Mouse (Mus musculus): ENCODE results near the gene Ankzf1. TPM values are rescaled to one million over a fixed set of nuclear protein-coding genes. Genes with fewer than 3 reads are reported as not detected.

Ankzf1 gene
- total RNA-seq (2021) = 10 to 100 TPM; 19.9 to 21.0 TPM
- long read RNA-seq, transcript Ankzf1-208 (13 exons, 2,739 nt) = major isoform, 8 of 22 reads
- long read RNA-seq, partial matches to known transcripts = 8 of 22 reads
- long read RNA-seq, other reads (novel, unspliced or antisense) = 6 of 22 reads

DNA sequence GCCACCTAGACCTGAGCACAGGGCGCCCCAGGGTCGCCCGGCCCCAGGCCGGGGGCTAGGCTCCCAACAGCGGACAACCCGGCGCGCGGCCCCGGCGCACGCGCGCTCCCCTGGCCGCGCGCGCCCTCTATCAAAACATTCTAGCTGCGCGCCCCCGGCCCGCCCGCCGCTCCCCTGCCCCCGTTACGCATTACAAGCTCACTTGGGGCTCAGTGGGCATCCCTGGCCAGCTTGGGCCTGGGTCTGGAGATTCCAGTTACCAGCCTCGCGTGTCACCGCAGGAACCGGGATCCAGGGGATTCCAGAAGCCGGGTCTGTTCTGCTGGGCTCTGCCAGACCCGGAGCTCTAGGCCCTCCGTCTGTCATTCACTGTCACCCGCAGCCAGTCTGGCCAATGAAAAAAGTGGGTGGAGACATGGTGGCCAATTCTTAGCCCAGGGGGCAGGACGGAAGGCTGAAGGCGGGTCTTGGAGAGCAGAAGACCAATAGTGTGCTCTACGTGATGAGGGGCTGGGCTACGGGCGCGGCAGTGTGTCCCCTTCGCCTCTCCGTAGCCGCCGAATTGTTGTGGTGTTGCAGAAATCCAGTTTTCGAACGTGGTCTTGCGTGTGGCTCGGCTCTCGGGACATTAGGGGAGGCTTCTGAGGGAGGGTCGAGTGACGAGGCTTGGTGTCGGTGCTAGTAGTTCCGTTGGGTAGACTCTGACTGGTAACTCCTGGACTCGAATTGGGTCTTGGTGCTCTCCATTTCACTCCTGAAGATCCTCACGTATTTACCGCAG is at the start of gene Ankzf1, which contains the start of gene Atg9a:
Gene Ankzf1, plus strand, starts transcription at position 530 of the 781 bp plus-strand sequence.
Gene Atg9a, minus strand, starts transcription at position 575 of the 781 bp plus-strand sequence.
- DNase-seq (ENCODE audit: low spot score in 2 of 2) = peak; percentile 89 to 91

DNA sequence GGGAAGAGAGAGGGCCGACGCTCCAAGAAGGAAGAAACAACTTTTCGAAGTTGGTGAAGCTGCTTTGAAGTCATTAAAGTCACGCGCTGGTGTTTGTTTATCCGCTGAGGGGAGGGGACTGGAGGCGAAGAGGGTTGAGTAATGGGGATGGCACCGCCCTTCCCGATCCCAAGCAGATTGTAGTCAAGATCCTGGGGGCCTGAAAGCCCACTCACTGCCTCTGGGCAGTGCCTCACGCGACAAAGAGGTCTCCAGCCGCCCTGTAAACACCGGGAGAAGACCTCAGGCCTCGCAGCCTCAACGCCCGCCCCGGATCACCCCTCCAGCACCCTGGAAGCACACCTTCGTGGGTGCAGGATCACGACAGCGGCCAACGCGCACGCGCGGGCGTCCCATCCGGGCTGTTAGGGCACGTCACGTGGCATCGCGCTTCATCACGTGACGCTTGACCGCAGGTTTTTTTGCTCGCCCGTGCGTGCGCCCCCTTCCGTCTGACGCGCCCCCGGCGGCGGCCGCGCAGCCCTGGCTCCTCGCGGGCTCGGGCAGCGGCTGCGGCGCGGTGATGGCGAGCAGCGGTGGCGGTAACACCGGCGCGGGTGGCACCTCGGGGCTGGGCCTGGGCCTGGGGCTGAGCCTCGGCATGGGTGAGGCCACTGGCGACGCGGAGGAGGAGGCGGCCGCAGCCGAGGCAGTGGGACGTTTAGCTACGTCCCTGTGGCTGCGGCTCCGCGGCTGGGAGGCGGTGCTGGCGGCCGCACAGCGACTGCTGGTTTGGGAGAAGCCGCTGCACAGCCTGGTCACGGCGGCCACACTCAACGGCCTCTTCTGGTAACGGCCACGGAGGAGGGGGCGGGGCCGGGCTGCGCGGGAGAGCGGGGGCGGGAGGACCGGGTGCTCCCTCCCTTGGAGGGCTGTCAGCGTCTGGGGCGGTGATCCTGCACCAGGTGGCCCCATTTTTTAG is 49.4 kb upstream of the Ankzf1 start, which contains the start of the genes Cnppd1 and Retreg2:
Gene Cnppd1, minus strand, starts transcription at position 411 of the 961 bp plus-strand sequence.
Gene Retreg2, plus strand, starts transcription at position 478 of the 961 bp plus-strand sequence.
- peak; percentile 95 to 97 for DNase-seq (ENCODE audit: low spot score in 2 of 2)

DNA sequence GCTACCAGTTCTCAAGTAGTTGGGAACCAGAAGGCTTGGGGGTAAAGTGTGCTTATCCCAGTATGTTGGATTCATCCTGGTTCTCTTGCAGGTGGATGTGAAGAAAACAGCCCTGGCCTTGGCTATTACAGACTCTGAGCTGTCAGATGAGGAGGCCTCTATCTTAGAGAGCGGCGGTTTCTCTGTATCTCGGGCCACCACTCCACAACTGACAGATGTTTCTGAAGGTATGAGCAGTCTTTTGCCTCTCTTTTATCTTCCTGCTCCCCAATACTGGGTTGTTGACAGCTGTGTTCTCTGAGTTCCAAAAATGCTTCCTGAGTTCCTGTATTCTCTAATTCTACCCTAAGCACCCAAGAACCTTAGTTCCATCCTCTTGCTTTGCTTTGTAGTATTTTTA is 46.4 kb upstream of the Ankzf1 start:
- no peak for DNase-seq (ENCODE audit: low spot score in 2 of 2)

DNA sequence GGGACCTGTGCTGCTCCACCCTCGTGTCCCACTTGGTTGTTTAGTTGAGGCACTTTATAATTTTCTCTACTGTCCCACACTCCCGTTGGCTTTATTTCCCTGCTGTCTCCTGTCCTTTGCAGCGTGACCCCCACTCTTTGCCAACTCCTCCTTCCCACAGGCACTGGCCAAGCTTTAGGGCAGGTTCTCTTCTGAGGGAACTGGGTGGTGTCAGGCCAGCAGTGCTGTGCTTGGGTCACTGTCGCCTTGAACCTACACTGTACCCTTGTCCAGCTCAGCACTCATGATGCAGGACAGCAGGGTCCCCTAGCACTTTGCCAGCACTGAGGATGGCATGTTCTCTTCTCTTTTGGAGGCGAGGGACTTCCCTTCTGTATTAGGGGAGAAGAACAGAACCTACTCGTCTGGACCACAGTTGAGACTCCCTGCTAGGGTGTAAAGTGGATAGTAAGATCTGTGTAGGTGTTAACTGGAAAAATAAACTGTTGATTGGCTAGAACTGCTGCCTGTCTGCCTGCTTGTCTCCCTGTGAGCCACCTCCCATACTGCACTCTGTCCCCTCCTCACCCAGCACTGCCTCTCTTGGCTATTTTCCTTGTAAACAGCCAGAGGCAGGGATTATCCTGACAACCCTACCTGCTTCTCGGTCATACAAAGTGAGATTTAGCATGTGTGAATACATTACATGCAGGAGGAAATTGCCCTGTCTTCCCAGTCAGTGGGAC is 44.4 kb upstream of the Ankzf1 start:
- no peak for DNase-seq (ENCODE audit: low spot score in 2 of 2)

DNA sequence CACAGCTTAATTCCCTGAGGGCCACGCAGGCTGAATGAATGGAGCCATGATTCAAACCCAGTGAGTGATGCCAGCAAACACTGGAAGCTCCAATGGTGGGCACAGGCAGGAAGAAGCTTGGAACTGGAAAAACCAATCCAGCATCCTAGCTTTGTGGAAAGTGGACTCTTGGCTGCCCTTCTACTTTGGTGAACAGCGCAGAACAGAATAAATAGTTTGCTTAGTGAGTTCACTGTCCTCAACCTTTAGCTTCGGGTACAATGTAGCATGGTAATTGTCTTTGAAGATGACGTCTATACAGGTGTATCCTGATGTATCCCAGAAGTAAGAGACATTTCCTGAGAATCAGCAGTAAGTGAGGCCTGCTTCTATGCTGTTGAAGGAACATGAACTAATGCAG is 43.2 kb upstream of the Ankzf1 start:
- no peak for DNase-seq (ENCODE audit: low spot score in 2 of 2)

DNA sequence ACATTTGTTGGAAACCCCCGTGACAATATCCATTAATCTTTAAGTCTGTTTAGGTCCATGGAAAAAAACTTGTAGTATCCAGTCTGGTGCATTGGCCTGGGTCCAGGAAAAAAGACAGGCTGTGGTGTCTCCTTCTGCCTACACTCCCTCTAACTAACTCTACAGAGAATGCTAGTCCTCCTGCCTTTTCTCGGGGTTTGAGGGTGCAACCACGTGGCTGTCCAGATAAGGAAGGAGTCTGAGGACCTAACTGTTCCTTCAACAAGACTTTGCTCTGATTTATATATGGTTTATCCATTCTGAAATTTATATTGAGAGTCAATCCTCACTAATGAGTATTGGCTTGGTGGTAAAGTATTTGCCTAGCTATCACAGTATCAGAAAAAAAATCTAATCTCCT is 36.1 kb upstream of the Ankzf1 start:
- no peak for DNase-seq (ENCODE audit: low spot score in 2 of 2)

DNA sequence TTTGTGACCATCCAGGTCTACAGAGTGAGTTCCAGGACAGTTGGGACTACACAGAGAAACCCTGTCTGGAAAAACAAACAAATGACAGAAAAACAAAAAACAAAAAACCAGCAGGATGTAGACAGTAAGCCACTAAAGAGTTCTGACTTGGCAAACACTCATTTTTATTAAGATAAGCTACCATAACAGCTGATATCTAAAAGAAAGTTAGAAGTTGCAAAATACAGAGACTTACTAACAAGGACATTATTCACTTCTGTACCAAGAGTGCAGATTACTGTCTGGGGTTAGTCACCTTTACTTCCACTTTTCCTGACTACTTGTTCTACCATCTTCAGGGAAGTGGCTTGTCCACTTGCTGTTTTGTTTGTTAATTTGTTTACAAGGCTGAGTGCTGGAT is 33.0 kb upstream of the Ankzf1 start:
- no peak for DNase-seq (ENCODE audit: low spot score in 2 of 2)

DNA sequence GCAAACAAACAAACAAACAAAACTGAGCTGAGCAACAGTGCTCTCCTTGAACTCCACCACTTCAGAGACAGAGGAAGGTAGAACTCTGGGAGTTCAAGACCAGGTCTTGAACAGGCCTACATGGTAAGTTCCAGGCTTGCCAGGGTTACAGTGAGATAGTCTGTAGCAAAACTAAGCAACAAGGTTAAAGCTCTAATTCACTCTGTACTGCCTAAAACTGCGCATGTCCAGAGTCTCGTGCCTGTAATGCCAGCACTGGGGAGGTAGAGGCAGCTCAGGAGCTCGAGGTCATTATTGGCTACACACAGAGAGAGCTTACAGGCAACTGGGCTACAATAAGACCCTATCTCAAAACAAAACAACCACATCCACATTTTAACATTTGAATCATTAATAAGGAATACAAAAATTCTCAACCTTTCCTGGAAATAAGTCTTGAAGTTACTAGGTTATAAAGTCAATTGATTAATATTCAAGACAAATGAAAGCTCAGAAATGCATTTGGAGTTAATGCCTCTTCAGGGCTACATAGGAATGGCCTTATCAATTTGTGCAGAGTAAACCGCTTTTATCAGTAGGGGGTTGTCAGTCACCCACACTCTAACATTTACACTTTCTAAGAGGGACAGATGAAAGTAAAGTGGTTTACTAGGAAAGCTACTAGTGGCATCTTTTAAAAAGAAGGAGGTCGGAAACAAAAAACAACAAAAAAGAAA is 32.3 kb upstream of the Ankzf1 start:
- no peak for DNase-seq (ENCODE audit: low spot score in 2 of 2)

DNA sequence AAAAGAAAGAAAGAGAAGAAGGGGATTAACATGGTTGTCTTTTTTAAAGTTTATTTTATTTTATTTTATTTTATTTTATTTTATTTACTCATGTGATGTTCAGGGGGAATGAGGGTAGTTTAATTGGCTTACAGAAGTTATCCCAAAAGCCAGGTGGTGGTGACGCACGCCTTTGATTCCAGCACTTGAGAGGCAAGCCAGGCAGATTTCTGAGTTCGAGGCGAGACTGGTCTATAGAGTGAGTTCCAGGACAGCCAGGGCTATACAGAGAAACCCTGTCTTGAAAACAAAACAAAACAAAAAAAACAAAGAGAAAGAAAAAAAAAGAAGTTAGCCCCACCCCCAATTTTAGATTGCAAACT is 31.7 kb upstream of the Ankzf1 start:
- no peak for DNase-seq (ENCODE audit: low spot score in 2 of 2)

DNA sequence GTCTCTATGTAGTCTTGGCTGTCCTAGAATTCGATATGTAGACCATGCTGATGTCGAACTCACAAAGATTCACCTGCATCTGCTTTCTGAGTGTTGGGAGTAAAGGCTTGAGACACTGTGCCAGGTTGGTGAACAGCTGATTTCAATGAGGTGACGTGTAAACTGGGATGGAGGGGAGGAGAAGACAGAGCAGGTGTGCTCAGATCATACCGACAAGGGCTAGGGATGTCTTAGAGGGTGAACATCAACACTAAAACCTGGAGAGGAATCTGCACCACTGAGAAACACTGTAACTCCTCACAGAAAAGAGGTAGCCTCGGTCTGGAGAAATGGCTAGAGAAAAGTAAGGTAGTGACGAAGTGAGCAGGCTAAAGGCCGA is 23.9 kb upstream of the Ankzf1 start:
- DNase-seq (ENCODE audit: low spot score in 2 of 2) = no peak

DNA sequence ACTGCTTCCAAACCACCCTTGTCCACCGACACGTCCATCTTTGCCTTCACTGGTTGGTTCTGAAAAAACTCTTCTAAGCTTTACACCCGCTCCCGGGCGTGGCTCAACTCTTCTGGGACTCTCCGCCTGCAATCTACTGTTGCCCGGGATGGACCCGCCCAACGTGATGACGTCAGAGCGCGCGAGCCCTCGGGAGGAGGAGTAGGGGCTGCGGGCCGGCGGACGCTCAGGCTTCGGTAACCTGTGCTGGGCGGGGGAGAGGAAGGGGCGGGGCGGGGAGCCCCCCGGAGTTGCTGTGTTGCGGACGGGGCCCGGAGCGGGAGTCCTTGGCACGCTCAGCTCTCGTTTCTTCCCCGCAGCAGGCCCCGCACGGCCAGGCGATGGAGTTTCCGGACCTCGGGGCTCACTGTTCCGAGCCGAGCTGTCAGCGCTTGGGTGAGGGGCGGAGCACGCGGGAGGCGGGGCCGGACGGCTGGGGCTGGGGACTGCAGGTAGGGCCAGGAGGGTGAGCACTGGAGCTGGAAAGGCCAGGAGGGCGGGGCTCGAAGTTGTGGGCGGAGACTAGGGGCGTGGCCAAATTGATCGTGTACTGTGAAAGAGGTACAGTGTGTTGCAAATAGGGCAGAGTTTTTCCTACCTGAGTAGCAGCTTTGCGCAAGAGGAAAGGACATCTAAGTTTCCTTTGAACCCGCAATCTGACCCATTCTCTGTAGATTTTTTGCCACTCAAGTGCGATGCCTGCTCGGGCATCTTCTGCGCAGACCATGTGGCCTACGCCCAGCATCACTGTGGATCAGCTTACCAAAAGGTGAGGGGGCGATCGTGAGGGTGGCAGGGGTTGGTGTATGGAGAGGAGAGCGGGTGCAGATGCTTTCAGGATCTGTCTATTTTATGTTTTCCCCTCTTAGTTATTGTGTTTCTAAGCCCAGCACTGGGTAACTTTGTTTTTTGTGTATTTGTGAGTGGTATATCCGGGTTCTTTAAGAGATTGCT is 23.2 kb upstream of the Ankzf1 start, which contains the start of gene Zfand2b:
Gene Zfand2b, plus strand, starts transcription at position 175 of the 993 bp plus-strand sequence.
- peak; percentile 93 for DNase-seq (ENCODE audit: low spot score in 2 of 2)

DNA sequence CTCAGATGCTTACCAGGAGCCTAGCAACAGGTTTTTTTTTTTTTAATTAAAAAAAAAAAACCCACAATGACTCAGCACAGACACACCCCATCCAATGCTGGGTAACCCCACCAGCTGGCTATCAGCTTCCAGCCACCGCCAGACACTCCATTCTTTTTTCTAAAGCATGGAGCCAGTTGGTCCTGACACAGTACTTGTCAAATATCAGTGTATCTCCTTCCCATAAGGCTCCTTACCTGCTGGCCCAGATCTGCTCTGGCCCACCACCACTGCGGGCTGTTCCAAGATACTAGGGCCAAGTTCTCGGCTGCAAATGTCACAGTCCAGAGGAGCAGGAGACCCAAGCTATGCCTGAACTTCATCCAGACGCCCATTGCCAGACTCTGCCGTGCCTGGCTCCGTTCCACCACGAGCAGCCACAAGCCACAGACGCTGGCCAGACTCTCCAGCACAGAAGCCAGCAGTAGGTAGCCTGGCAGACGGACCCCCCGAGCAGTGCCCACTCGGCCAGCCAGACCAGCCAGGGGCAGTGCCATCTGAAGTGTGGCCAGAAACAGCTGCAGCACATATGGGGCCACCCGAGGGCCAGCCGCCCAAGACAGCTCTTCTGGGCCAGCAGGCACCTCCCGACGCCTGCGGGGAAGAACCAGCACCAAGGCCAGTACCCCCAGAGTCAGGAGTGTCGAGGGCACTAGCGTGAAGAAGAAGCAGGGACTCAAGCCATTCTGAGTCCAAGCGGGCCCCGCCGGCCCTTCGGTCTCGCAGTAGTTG is 12.4 kb upstream of the Ankzf1 start:
- DNase-seq (ENCODE audit: low spot score in 2 of 2) = peak; percentile 79 to 80

DNA sequence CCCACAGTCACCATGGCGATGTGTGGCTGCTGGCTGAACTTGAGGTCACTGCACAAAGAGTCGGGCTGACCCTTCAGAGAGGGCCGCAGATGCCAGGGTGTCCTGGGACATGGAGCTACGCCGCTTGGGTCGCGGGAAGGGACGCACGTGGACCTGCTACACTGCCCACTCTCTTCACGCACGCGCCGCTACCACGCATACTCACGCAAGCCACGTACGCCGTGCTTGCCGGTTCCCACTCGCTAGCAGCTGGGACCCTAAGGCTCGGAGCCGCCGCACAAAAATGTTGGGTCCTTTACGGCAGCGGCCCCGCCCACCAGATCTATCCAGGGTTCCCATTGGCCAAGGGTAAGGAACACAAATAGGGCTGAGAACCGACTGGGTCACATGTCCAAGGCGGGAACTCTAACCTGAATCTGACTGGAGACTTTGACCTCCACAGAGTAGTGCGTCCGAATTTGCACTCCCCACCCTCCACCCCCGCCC is 11.8 kb upstream of the Ankzf1 start, which contains the start of gene Abcb6:
Gene Abcb6, minus strand, starts transcription at position 288 of the 486 bp plus-strand sequence.
- peak; percentile 89 to 91 for DNase-seq (ENCODE audit: low spot score in 2 of 2)

DNA sequence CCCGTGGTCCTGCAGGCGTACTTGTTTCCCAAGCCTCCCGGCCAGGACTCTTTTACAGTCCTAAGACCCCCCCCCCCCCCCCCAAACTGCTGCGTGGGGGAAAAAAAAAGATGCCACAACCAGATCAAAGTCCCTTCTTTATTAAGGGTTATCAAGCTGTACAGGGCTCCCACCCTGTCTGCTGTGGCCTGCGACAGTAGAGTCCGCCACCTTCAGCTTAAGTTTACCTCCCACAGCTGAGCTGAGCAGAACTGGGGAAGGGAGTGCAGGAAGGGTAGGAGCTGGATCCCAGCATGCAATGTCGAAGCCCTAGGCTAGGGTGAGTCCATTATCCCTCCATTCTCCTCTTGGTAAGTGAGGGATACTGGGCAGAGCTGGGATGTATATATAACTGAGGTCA is 11.2 kb upstream of the Ankzf1 start:
- DNase-seq (ENCODE audit: low spot score in 2 of 2) = no peak

DNA sequence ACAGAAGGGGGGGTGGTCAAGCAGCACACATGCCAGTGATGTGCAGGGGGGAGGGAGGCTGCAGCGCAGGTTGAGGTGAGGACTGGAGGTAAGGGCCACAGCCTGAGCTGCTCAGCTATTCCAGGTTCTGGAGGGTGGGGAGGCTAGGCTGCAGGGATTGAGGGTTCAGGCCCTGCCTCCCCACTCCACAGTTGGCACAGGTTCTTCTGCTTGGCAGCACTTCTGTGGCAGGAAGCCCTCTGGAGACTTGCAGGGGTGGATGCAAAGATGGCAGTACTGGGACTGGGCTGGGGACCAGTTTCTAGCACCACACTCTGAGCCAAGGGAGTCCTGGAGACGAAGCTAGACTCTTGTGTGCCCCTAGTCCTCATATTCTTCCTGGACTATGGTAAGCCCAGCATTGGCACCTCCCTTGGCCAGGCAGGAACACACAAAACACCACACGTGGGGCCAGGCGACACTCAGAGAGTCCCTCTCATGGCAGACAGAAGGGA is 10.5 kb upstream of the Ankzf1 start:
- DNase-seq (ENCODE audit: low spot score in 2 of 2) = no peak

DNA sequence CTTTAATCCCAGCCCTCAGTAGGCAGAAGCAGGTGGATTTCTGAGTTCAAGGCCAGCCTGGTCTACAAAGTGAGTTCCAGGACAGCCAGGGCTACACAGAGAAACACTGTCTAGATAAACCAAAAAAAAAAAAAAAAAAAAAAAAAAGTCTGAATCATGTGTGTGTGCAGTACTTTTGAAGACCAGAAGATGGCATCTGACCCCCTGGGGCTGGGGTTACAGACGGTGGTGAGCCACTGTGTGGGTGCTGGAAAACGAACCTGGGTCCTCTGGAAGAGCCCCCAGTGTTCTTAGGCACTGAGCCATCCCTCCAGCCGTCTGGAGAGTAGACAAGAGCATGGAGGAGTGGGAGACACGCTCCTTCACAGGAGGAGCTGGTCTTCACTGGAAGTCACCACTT is 9.8 kb upstream of the Ankzf1 start:
- DNase-seq (ENCODE audit: low spot score in 2 of 2) = no peak

DNA sequence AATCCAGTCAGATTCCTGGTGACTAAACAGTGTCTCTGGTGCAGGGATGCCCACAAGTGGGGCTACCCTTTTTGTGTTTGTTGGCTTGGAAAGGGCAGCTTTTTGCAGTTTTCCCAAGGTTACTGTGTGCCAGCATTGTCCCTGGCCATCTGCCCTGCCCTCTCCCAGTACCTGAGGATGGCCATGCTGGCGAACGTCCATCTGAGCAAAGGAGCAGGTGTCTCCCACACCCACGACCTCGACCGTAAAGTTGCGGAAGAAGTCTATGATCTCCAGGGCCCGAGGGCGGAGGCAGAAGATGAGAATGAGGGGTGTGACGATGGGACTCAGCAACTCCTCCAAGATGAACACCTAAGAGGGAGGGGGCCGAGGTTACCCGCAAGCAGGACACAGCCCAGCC is 6.5 kb upstream of the Ankzf1 start:
- no peak for DNase-seq (ENCODE audit: low spot score in 2 of 2)

DNA sequence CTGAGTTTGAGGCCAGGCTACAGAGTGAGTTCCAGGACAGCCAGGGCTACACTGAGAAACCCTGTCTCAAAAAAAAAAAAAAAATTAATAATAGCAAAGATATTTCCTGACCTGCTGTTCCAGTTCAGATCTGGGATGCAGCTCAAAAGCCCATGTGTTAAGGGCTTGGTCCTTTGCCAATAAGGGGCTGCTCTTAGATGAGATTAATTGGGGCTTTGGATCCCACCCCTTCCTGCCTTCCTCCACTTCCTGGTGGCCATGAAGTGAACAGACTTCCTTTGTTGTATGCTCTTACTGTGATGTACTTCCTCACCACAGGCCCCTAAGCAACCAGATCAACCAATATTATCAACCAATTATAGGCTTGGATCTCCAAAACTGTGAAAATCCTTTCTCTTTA is 4.8 kb upstream of the Ankzf1 start:
- DNase-seq (ENCODE audit: low spot score in 2 of 2) = no peak
